Mouse (Mus musculus): ENCODE measurements around the gene Fam198b.

- no peak for TF ChIP-seq CTCF (conservative IDR thresholded peaks at IDR 0.05; ENCODE audit: insufficient read depth, insufficient read length, low read depth, low read length)
- no peak for TF ChIP-seq POLR2A (IDR thresholded peaks at IDR 0.05; ENCODE audit: low read depth, low read length)
These were observed 93.5 kb downstream of the Fam198b start for GRCm38 (mm10) chr3:79977656-79978450.

Data from kidney, adult 2 months (tissue).